Mouse (Mus musculus) layer of hippocampus, adult 8-10 months (tissue): ENCODE measurements around the gene Gprc5b. TPM values are rescaled to one million over a fixed set of nuclear protein-coding genes. Genes with fewer than 3 reads are reported as not detected.
A peak's percentile ranks its signal among the peaks of the same experiment; 100 is the strongest.

Experiments
- DNase-seq, 2 experiments: peaks; one replicate each; pipeline ENCODE4 v3.0.0; 2022; ENCODE audit warnings: low spot score in 2 of 2
- total RNA-seq, 4 experiments: library from RNA; stranded (reverse); gene quantifications; 2 replicates each; pipeline ENCODE4 v1.2.4; 2022

The Gprc5b gene
- total RNA-seq, 4 experiments from 2014 or later, result 150 to 157 (median 154) TPM

DNA sequence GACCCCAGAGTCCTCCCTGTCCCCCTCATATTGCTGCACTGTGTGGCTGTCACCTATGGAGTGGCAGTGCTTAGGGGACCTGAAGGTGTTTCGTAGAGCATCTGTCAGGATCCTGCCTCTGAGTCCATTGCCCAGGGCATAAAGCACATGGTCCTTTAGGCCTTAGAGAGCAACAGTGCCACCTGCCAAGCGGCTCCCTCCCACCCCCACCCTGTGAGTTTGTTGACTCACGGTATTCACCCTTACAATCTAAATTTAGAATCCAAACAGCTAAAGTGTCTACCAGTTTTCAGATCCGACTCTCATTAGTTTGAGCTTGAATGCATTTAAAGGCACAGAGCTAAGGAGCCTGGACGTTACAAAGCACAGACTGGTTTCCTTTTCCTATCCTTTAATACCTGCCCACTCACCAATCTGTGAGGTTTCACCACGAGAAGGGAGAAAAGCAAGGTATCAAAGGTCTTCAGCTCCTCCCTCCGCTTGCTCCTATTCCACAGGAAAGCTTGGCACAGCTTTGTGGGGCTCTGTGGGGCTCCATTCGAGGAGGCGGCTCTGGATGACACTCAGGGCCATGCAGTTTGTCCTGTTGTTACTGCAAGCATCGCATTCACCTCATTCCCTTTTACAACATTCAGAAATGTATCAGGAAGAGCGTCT lies 41.3 kb downstream of the Gprc5b start:
- no peak for DNase-seq

DNA sequence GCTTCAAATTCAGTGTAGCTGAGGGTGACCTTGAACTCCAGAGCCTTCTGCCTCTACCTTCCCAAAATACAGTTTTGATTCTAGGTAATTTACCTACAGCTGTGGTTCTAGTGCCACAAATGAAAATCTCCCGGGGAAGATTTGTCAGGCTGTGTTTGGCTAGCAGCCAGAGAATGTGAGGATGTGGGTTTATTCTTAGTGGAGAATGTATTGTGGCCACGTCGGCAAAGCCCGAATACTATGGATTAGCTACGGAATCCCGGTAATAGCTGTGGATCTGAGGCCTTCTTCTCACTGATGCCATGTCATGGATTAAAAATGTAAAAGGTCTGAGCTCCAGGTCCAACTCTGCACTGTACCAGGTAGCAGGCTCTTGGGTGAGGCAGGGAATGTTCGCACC lies 45.3 kb downstream of the Gprc5b start:
- DNase-seq, result no peak

DNA sequence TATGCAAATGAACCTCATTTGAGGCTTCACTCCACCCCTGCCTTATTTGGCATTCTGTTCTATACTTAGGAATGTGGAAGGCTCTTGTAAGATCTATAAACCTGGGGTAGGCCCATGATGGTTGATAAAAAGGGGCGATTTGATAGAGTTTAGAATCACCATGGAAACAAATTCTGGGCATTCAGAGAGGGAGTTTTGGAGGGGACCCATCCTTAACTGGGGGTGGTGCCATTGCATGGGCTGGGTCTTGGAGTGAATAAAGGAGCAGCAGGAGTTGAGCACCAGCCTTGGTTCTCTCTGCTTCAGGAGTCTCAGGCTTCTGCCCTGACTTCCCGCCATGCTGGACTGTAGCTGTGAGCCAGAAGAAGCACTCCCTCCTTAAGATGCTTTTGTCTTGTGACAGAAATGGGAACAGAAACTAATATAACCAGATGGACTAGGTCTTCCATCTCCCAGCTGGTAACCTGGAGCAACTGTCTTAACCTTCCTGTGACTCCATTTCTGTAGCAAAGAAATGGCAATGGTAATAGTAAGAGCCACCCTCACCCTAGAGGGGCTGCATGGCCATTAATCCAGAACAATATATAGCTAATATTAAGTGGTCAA lies 46.2 kb downstream of the Gprc5b start:
- DNase-seq, result no peak

- DNase-seq, result no peak
Measured at GRCm38 (mm10) chr7:118947241-118947640, 47.8 kb downstream of the Gprc5b start.

GRCm38 (mm10) chr7:118944884-118945283 lies 50.1 kb downstream of the Gprc5b start:
- no peak for DNase-seq

- DNase-seq, result no peak
Measured at GRCm38 (mm10) chr7:118943170-118943569, 51.8 kb downstream of the Gprc5b start.

GRCm38 (mm10) chr7:118942297-118942696 lies 52.7 kb downstream of the Gprc5b start:
- peak; percentile 61 to 74 for DNase-seq

GRCm38 (mm10) chr7:118937469-118938387 lies 57.3 kb downstream of the Gprc5b start:
- no peak for DNase-seq

DNA sequence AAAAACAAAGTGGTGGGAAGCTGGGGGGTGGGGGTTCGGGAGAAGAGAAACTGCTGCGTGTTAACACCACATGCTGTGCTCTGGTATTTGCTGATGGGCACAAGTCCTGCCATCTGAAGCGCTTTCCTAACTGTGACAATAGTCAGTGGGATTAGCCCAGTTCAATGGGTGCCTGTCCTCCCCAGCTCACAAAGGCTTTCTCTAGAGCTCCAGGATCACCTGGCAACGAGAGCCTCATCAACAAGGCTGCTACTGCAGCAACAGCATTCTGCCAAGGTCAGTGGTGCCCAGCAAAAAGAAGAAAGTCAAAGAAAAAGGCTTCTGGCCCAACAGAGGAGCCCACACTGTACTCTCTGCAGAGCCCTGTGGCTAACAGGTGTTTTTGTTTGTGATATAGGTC lies 58.2 kb downstream of the Gprc5b start:
- DNase-seq, result peak in 1 of 2 experiments; percentile 41

DNA sequence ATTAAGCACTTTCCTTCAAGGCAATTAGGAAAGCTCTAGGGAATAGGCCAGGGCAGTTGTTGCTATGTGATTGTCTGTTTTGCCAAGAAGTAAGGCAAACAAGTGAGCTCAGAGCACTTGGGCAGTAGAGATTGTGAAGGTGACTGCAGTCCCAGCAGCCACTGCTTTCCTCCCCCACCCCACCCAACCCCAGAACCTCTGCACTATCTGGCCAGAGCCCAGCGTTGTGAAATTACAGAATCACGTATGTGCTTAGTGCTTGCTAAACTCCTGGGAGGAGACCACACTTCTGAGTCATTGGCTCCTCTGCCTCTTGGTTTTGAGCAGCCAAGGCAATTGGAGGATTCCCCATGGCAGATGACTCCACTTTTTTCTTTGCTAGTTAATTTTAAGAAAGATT lies 59.7 kb downstream of the Gprc5b start:
- no peak for DNase-seq

DNA sequence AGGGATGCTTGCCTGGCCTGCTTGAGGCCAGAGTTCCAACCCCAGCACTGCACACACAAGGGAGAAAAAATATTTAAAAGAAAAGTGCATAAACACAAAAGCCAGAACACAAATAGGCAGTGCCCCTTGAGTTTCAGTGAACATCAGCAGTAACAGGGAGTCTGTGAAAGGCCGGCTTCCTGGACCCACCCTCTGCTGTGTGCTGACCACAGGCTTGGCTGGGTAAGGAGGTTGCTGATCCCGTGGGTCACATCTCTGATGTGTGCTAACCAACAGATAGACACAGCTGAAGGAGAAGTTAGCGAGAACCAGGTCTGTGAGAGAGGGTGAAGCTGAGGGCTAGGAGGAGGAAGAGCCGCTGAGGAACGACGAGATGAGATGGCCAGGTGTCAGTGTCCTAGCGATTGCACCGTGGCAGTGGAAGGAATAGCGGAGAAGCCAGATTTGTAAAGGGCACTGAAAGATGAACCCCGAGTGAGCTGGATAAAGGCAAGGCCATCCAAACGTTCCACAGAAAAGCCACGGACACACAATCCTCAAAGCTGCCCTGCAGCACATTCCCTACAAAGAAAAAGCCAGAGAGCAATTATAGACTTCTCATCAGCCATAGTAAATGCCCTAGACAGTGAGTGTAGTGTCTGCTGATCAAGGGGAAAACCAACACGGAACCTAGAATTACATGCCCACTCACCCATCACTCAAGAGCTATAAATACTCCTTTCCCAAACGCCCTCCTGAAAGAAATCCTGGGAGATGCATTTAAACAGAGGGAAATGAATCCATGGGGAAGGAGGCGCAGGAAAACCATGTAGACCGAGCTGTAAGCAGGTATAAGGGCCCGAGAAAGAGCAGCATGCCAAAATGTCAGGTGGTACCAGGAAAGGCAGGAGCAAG lies 63.3 kb downstream of the Gprc5b start:
- DNase-seq, result no peak

- DNase-seq, result peak; percentile 56 to 57
Measured at GRCm38 (mm10) chr7:118929601-118930311, 65.3 kb downstream of the Gprc5b start.

GRCm38 (mm10) chr7:118928916-118929315 lies 66.1 kb downstream of the Gprc5b start:
- no peak for DNase-seq

DNA sequence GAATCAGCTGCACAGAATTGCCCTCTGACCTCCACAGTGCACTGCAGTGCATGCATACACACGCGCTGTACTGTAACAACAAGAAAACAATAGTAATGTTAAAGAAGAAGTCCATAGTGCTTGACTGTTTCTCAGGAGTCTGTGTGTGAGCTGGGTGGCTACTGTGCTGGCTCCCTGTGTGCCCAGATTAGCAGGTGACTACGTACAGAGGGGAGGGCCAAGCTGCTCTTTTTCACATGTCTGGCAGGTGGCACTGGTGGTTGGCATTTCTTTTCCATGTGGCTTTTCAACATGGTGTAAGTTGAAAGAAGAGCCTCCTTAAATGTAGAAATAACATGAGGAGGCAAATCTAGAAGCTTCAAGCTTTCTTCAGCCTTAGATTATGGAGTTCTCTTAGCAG lies 66.7 kb downstream of the Gprc5b start:
- no peak for DNase-seq

DNA sequence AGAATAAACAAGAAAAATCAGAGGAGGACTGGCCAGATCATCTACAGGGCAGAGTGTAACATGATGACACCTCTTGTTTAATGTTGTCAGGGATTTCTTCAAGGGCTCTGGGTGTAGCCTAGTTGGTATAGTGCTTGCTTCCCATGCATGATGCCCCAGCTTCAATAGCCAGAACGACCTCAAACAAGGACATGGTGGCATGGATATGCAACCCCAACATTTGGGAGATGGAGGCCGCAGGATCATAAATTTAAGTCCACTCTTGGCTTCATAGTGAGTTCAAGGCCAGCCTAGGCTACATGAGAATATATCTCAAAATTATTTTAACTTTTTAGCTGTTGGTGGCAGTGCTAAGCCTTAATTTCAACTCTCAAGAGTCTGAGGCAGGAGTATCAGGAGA lies 67.7 kb downstream of the Gprc5b start:
- no peak for DNase-seq

DNA sequence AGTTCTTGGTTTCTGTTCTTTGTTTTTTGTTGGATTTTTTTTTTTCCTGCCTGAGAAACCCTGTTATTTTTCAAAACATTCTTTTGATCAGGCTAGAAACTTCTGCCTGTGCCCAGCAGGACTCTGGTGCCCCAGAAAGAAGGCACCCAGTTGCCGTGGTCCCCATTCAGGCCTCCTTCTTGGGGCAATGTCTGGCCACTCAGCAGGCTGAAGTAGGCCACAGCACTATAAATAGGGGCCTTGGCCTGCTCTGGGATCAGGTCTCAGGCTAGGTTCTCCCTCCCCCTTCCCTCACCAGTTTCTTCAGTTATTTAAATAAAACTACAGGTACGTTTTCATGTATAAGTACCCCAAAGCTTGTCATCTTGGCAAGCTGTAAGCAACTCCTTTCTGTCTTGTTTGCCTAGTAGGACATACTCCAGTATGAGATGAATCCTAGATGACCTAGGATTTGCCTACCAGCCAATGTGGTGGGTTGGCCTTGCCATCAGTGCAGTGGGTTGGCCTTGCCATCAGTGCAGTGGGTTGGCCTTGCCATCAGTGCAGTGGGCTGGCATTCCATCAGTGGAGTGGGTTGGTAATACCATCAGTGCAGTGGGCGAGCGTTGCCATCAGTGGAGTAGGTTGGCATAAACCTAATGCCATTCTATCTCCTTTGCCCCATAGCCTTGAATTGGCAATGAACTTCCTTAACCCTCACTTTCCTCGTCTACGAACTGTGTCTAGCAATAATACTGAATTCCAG lies 68.3 kb downstream of the Gprc5b start:
- peak; percentile 24 to 36 for DNase-seq

DNA sequence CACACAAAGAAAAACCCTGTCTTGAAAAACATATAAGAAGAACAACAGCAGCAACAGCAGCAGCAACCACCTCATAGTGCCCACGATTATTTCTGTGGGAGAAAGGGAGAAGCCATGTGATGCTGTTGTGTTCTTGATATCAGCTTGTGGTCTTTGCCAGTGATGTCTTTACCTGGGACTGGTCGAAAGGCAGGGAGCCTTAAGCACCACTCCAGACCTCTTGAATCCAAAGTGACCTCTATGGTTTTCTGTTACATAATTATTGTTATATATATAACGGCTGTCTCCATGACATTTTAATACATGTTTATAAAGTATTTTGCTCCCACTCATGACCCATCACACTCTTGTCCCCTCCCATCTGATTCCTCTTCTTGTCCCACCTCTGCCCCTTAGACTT lies 69.5 kb downstream of the Gprc5b start:
- no peak for DNase-seq

DNA sequence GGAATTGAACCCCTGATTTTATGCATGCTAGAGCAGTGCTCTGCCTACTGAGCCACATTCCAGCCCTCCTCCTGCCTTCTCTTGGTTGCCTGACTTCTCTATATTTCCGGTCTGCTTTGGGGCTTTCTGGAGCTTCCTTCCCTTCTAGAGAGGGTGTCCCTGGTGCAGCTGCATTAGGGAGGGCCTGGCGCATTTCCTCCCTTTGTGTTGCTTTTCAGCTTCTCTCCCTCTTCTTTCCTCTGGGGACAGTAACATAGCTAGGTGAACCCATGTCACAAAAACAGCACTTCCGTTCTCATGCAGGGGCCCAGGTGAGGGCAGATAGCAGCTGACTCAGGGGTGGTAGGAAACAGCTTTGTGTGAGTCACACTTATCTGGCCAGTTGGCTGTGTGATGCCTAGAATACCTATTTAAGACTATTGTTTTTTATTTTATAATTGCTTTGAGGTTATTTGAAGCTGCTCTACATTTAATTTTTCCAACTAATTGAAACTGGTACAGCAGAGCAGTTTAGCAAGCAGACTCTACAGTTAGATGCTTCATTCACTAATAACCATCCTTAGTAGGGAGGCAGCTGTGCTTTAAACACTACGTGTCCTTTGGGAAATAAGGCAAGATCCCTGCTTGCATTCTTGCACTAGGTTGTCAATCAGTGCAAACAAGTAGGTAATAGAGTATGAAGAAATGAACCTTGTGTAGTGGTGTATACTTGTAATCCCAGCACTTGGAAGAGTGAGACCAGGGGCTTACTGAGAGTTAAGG lies 72.4 kb downstream of the Gprc5b start:
- no peak for DNase-seq
